Mouse (Mus musculus) common myeloid progenitor, adult 5-6 weeks (primary cell): ENCODE data around the gene Olfr951. TPM values are rescaled to one million over a fixed set of nuclear protein-coding genes. Genes with fewer than 3 reads are reported as not detected.

Experiments
- ATAC-seq: replicated peaks from 2 replicates; pipeline ENCODE4 v1.8.0; 2016; ENCODE audit warnings: low read depth, mild to moderate bottlenecking, moderate TSS enrichment, inconsistent platforms; ENCODE audit not compliant: poor library complexity, severe bottlenecking
- total RNA-seq: library from RNA; stranded (forward); fragments of 200-1000, 187-1606 nt; gene quantifications from 2 replicates; pipeline ENCODE4 v1.2.3, GENCODE M21; 2017

Olfr951 gene
- 0.87 TPM in 1 of 2 replicates, not detected in the other for total RNA-seq

- ATAC-seq, result no peak
Observed at GRCm38 (mm10) chr9:39387110-39387509, at the start of gene Olfr951. Olfr951 (plus strand) TSS chr9:39387410.

DNA sequence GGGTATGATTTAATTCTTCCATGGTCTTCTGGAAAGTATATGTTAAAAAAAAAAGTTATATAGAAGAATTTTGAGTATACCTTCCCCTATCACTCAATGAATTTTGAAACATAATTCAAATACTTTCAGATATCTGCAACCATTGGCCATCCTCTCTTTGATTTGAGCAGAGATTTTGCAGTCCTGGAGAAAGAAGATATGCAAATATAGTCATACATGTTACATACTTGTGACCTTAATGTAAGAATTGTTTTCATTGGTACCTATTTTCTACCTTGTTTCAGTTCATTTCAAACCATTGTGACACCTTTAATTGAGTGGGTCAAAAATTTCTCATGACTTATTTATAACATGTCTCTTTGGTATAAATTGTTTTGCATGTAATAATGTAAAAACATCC lies 39.8 kb downstream of the Olfr951 start, which contains the start of gene Olfr952:
Gene Olfr952, minus strand, starts transcription at position 101 of the 400 bp plus-strand sequence.
- ATAC-seq, result no peak

Other genes with a start within 250 kb of the Olfr951 start
- gene Olfr943, start 221.1 kb upstream of the Olfr951 start, total RNA-seq, result not detected in 2 replicates
- gene Olfr944, start 185.5 kb upstream of the Olfr951 start, total RNA-seq, result not detected in 2 replicates
- gene Olfr1537, start 137.4 kb upstream of the Olfr951 start, total RNA-seq, result not detected in 2 replicates
- gene Olfr945, start 110.6 kb upstream of the Olfr951 start, total RNA-seq, result not detected in 2 replicates
- not detected in 2 replicates for gene Olfr948, start 61.4 kb upstream of the Olfr951 start, total RNA-seq
- not detected in 2 replicates for gene Olfr952, start 39.7 kb downstream of the Olfr951 start, total RNA-seq
- gene Olfr954, start 69.3 kb downstream of the Olfr951 start, total RNA-seq, result not detected in 2 replicates
- not detected in 2 replicates for gene Olfr955, start 84.5 kb downstream of the Olfr951 start, total RNA-seq
- not detected in 2 replicates for gene Olfr44, start 106.6 kb downstream of the Olfr951 start, total RNA-seq
- gene Olfr957, start 128.4 kb downstream of the Olfr951 start, total RNA-seq, result not detected in 2 replicates
- gene Olfr958, start 166.6 kb downstream of the Olfr951 start, total RNA-seq, result not detected in 2 replicates
- gene Olfr959, start 188.2 kb downstream of the Olfr951 start, total RNA-seq, result not detected in 2 replicates
- gene AW551984, start 217.0 kb downstream of the Olfr951 start, total RNA-seq, result not detected in 2 replicates
- not detected in 2 replicates for gene Olfr148, start 223.2 kb downstream of the Olfr951 start, total RNA-seq
- gene Olfr960, start 234.0 kb downstream of the Olfr951 start, total RNA-seq, result not detected in 2 replicates